Mouse (Mus musculus): ENCODE results near the gene Inafm2.

- TF ChIP-seq POLR2A (IDR thresholded peaks at IDR 0.05; ENCODE audit: insufficient read depth, low read depth, low read length) (no peak), CTCF (IDR thresholded peaks at IDR 0.05; ENCODE audit: insufficient read depth, low read depth, low read length) (no peak)
These were observed 42.4 kb upstream of the Inafm2 start for GRCm38 (mm10) chr2:118702883-118703761.
